8 mouse cellular contexts compared by ENCODE assay signal in genomic region chr5:140648519-140649100, GRCm38 (mm10). TPM values are rescaled to one million over a fixed set of nuclear protein-coding genes. Genes with fewer than 3 reads are reported as not detected.
A peak's percentile ranks its signal among the peaks of the same experiment; 100 is the strongest.
DNase-seq lines count a peak whose midpoint lies in the region; ATAC-seq lines count a peak whose summit lies in the region.

Gene Ttyh3, minus strand, starts transcription at chr5:140649031.

- ATAC-seq in common myeloid progenitor, adult 5-6 weeks (replicated peaks; ENCODE audit: low read depth, poor library complexity, severe bottlenecking), result no peak
- ATAC-seq in limb, embryonic 11.5 days (ENCODE audit: insufficient number of reproducible peaks, low FRiP score, low TSS enrichment, low read depth), result no peak; the same call in none of the 2 replicates
- no peak for ATAC-seq in monocyte, adult 5-6 weeks (replicated peaks; ENCODE audit: insufficient number of reproducible peaks, low FRiP score, low TSS enrichment, poor library complexity, severe bottlenecking)

- H3K9ac ChIP-seq in limb, embryonic 11.5 days (ENCODE audit: low read length), result peak within 1 kb of the TSS; percentile 97

- peaks cover 16% of the 10 kb centered on the region for H3K4me1 ChIP-seq in limb, embryonic 11.5 days (ENCODE audit: control insufficient read depth, insufficient read depth, low read length)

- H3K9me3 ChIP-seq in limb, embryonic 11.5 days (ENCODE audit: control insufficient read depth, low read length), result no peaks in the 10 kb centered on the region

- WGBS in limb, embryonic 11.5 days, result 0% methylated on average over 36 of the region's 62 CpGs

- peaks cover 10% of the 10 kb centered on the region for H3K36me3 ChIP-seq in limb, embryonic 11.5 days (ENCODE audit: control insufficient read depth, insufficient read depth, low read length)

- H3K27ac ChIP-seq in limb, embryonic 11.5 days (replicated peaks; ENCODE audit: low read depth, low read length), result peak within 1 kb of the TSS; percentile 77

- no peaks in the 10 kb centered on the region for H3K27me3 ChIP-seq in limb, embryonic 11.5 days (ENCODE audit: control insufficient read depth, insufficient read depth, low read length)

- H3K4me3 ChIP-seq in limb, embryonic 11.5 days (ENCODE audit: low read depth, low read length), result peak within 1 kb of the TSS; percentile 95

- intact Hi-C loops in heart, postnatal 10 days (cut with DNase I), result no loop called here

- H3K4me2 ChIP-seq in limb, embryonic 11.5 days (ENCODE audit: low read depth, severe bottlenecking), result peak within 1 kb of the TSS; percentile 73

- DNase-seq in gastrocnemius, adult 18-20 months (ENCODE audit: low spot score), result peak; percentile 15
- DNase-seq in gastrocnemius, postnatal 25 days, result no peak
- DNase-seq in 416B (ENCODE audit: low read depth), result peak; percentile 37
- no peak for DNase-seq in heart, postnatal 10 days
- no peak for DNase-seq in limb, embryonic 11.5 days (ENCODE audit: low spot score)
- no peak for DNase-seq in right cerebral cortex, postnatal 25 days

RNA-seq across cellular contexts. Expression of gene Ttyh3, which starts in this region (rescaled TPM):
- 1 to 10 TPM; 4.1 to 5.4 TPM for total RNA-seq in gastrocnemius, adult 18-20 months (2021)
- 1 to 10 TPM; 6.1 to 7.8 TPM for total RNA-seq in gastrocnemius, postnatal 25 days (2021)
- 14.4 and 20.2 TPM in 2 replicates for total RNA-seq in common myeloid progenitor, adult 5-6 weeks (2017)
- 10 to 100 TPM; 58.4 to 61.4 TPM for total RNA-seq in heart, postnatal 10 days (2021)
- 51.4 and 58.3 TPM in 2 replicates for polyA plus RNA-seq in limb, embryonic 11.5 days (2014; fragmentation: Nextera tagmentation; extraction: Ambion mirVana)
- 12.6 to 29.2 TPM (median 15.6 TPM) in 3 replicates for total RNA-seq in monocyte, adult 5-6 weeks (2017)

Comparison
In these comparisons a context has a peak if more than half of its experiments do, and no peak if none do; other contexts are left out.
1. DNase-seq: peak in gastrocnemius, adult 18-20 months (single experiment) and 416B (single experiment); none in gastrocnemius, postnatal 25 days (single experiment), heart, postnatal 10 days (0 of 2), limb, embryonic 11.5 days (single experiment) and right cerebral cortex, postnatal 25 days (single experiment).